ENCODE assay signal across 11 mouse cellular contexts in genomic region chr6:89033433-89034298, GRCm38 (mm10).
DNase-seq lines count a peak whose midpoint lies in the region; ATAC-seq and TF ChIP-seq lines count a peak whose summit lies in the region.
"Had no signal": no experiment of that assay in that cellular context is flagged by ENCODE, and none has a peak within 500 bp of the region (broad histone marks: within the 10 kb centered on the region; RNA-seq: fewer than 3 reads in every experiment).

No protein-coding gene starts in this region.

- DNase-seq in adrenal gland, postnatal 10 days: peak; percentile 36
- DNase-seq in cerebellum, adult 18-20 months: no peak
- no peak for DNase-seq in left cerebral cortex, postnatal 10 days (ENCODE audit: extremely low spot score in 1 of 2, low spot score in 2 of 2)
- DNase-seq: embryo, embryonic 11 days had no signal

- H3K36me3 ChIP-seq in intestine, postnatal 0 days (ENCODE audit: control insufficient read depth, insufficient read depth): no peaks in the 10 kb centered on the region
- no peaks in the 10 kb centered on the region for H3K36me3 ChIP-seq in intestine, embryonic 15.5 days
- H3K36me3 ChIP-seq in ES-Bruce4 (ENCODE audit: control insufficient read depth, insufficient read depth, low read length, poor library complexity, severe bottlenecking): no peaks in the 10 kb centered on the region
- H3K36me3 ChIP-seq: heart, embryonic 13.5 days; lung, embryonic 15.5 days had no signal

- H3K4me1 ChIP-seq in intestine, postnatal 0 days (replicated peaks; ENCODE audit: control insufficient read depth, insufficient read depth, low read length): no peaks in the 10 kb centered on the region
- peaks cover 5% of the 10 kb centered on the region; the same call in 1 of the 2 replicates for H3K4me1 ChIP-seq in intestine, embryonic 15.5 days (replicated peaks)
- H3K4me1 ChIP-seq in ES-Bruce4 (ENCODE audit: control insufficient read depth, insufficient read depth, low read length): no peaks in the 10 kb centered on the region

- no peak overlapping the region for H3K27ac ChIP-seq in intestine, postnatal 0 days (ENCODE audit: low read depth, low read length)
- H3K27ac ChIP-seq in intestine, embryonic 15.5 days: no peak overlapping the region
- H3K27ac ChIP-seq in ES-Bruce4 (ENCODE audit: insufficient read depth, low read length): no peak overlapping the region
- H3K27ac ChIP-seq: heart, embryonic 13.5 days; lung, embryonic 15.5 days had no signal

- H3K27me3 ChIP-seq in intestine, postnatal 0 days (replicated peaks; ENCODE audit: control insufficient read depth, insufficient read depth, low read length): no peaks in the 10 kb centered on the region
- no peaks in the 10 kb centered on the region for H3K27me3 ChIP-seq in intestine, embryonic 15.5 days (replicated peaks)
- H3K27me3 ChIP-seq in ES-Bruce4 (ENCODE audit: control insufficient read depth, insufficient read depth, low read length, poor library complexity, severe bottlenecking): no peaks in the 10 kb centered on the region
- H3K27me3 ChIP-seq: lung, embryonic 15.5 days had no signal

- H3K9me3 ChIP-seq in intestine, postnatal 0 days (ENCODE audit: control insufficient read depth): no peaks in the 10 kb centered on the region
- H3K9me3 ChIP-seq in intestine, embryonic 15.5 days: no peaks in the 10 kb centered on the region
- no peaks in the 10 kb centered on the region for H3K9me3 ChIP-seq in ES-Bruce4 (replicated peaks; ENCODE audit: control insufficient read depth, insufficient read depth, low read length, poor library complexity, severe bottlenecking)
- H3K9me3 ChIP-seq: heart, embryonic 13.5 days; lung, embryonic 15.5 days had no signal

- no peak overlapping the region for H3K4me3 ChIP-seq in intestine, postnatal 0 days (ENCODE audit: low read depth, low read length)
- no peak overlapping the region for H3K4me3 ChIP-seq in intestine, embryonic 15.5 days (replicated peaks)
- H3K4me3 ChIP-seq in ES-Bruce4 (ENCODE audit: low read depth, low read length): no peak overlapping the region
- H3K4me3 ChIP-seq: heart, embryonic 13.5 days; lung, embryonic 15.5 days had no signal

- no peak for ATAC-seq in intestine, postnatal 0 days
- ATAC-seq in intestine, embryonic 15.5 days: no peak
- ATAC-seq in megakaryocyte progenitor cell, adult 5-6 weeks (replicated peaks; ENCODE audit: poor library complexity): 0 out of 2 replicates have a peak, but pooled peaks have one; percentile 34
- ATAC-seq: activated CD4-positive, CD25-positive, alpha-beta regulatory T cell, adult 4 months had no signal

- intact Hi-C loops in left cerebral cortex, postnatal 10 days (cut with DNase I): loop anchor here (10.0 kb wide), 1 partner anchor 99 kb away; no protein-coding TSS in a partner anchor

- no peak overlapping the region for H3K9ac ChIP-seq in intestine, postnatal 0 days (ENCODE audit: low read depth, low read length)
- H3K9ac ChIP-seq in intestine, embryonic 15.5 days: no peak overlapping the region
- no peak overlapping the region for H3K9ac ChIP-seq in ES-Bruce4 (ENCODE audit: low read depth, poor library complexity, severe bottlenecking)
- H3K9ac ChIP-seq: heart, embryonic 13.5 days; lung, embryonic 15.5 days had no signal

- 35% methylated on average over 5 of the region's 5 CpGs for WGBS in intestine, postnatal 0 days
- WGBS in intestine, embryonic 15.5 days: 45% methylated on average over 5 of the region's 5 CpGs

- no peak for TF ChIP-seq POLR2A in ES-Bruce4 (IDR thresholded peaks at IDR 0.05; ENCODE audit: insufficient read depth, low read length)

- no peak for TF ChIP-seq EP300 in ES-Bruce4 (IDR thresholded peaks at IDR 0.05; ENCODE audit: insufficient read depth, low read depth, low read length)

- no peak overlapping the region for H3K4me2 ChIP-seq in intestine, postnatal 0 days (replicated peaks; ENCODE audit: low read depth)
- H3K4me2 ChIP-seq in intestine, embryonic 15.5 days (replicated peaks): no peak overlapping the region
- H3K4me2 ChIP-seq: heart, embryonic 13.5 days; lung, embryonic 15.5 days had no signal

- peak; percentile 25; the same call in 1 of the 2 replicates for TF ChIP-seq CTCF in intestine, postnatal 0 days (IDR thresholded peaks at IDR 0.05; ENCODE audit: low read depth)
- peak; percentile 25 for TF ChIP-seq CTCF in ES-Bruce4 (IDR thresholded peaks at IDR 0.05; ENCODE audit: low read depth, low read length)
